Mouse (Mus musculus) embryonic stem cell, embryonic (primary cell): ENCODE results near the gene Fsd2.

Experiments
- CTCF ChIA-PET, 4 experiments: fragments of 300-600 bp in 2 of 4; fragments of 350-600 bp in 2 of 4; sonication (Branson Sonifier 250); formaldehyde crosslinking; loops; one replicate each; lab custom pipeline; 2022; ENCODE audit warnings: inconsistent platforms in 2 of 4; lab: Charles Lee
- POLR2A ChIA-PET, 4 experiments: fragments of 300-600 bp in 2 of 4; fragments of 350-600 bp in 2 of 4; sonication (Branson Sonifier 250); formaldehyde crosslinking; loops; one replicate each; lab custom pipeline; 2022; ENCODE audit warnings: antibody characterized with exemption in 4 of 4, inconsistent platforms in 1 of 4; lab: Charles Lee

Fsd2 gene

DNA sequence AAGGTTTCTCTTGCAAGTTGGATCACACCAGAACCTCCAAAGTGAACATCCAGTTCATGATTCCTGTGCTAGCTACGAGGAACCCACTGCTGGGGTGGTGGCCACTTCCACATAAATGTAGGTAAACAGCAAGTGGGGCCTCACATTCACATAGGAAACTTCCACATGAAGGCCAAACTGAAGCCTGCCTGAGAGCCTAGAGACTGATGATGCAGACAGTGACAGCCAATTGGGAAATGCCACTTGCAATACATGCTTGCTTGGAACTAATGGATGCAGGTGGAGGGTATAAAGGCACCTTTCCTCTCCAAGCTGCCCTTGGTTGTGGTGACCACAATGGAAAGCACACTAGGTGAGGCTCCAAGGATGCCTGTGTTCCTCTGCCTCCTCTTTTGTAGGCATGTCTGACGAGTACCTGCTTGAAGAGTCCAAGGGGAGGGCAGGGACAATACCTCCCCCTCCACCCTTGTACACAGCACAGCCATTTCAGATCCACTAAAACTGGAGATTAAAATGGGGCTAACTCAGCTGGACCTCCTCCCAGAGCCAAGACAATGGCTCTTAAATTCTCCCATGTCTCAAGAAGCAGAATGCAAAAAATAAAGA, 28.6 kb downstream of the Fsd2 start:
- CTCF ChIA-PET: interaction anchor here in 1 of 4 experiments (1.6 kb wide), 1 partner anchor 15 kb away, joined by 4 read pairs; no protein-coding TSS in a partner anchor

GRCm38 (mm10) chr7:81536478-81536877, 30.3 kb downstream of the Fsd2 start:
- ChIA-PET CTCF (interaction anchor here in 1 of 4 experiments (0.7 to 1.7 kb wide), 2 partner anchors 13 to 140 kb away, joined by 4 to 5 read pairs; no protein-coding TSS in a partner anchor), POLR2A (interaction anchor here in 3 of 4 experiments (0.7 to 2.4 kb wide), 10 partner anchors 13 to 395 kb away, joined by 3 to 7 read pairs (median 3); no protein-coding TSS in a partner anchor)

More for the DNA sequence above, 28.6 kb downstream of the Fsd2 start:
- POLR2A ChIA-PET: interaction anchor here in 2 of 4 experiments (0.9 to 4.1 kb wide), 6 partner anchors 10 to 193 kb away, joined by 3 to 26 read pairs (median 6); partner anchors contain the start of genes Rps17 (in 1 of the 2) and Whamm (in 1 of the 2)

DNA sequence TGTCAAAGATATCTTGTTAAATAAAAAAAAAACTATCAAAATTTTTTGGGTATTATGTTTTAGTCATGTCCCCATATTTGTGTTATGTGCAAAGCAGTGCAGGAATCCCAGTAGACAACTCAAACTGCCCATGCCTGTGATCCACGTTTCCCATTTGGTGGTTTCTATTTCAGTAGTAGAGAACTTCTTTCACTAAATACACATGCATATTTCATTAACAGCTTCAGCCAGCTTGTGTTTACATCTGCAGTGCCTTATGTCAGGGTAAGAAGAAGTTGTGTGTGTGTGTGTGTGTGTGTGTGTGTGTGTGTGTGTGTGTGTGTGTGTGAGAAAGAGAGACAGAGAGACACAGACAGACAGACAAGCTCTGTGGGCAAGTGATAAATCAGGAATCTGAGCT, 35.3 kb downstream of the Fsd2 start:
- ChIA-PET CTCF (interaction anchor here in 1 of 4 experiments (0.6 to 0.7 kb wide), 2 partner anchors 109 to 377 kb away, joined by 4 read pairs; no protein-coding TSS in a partner anchor), POLR2A (interaction anchor here in 3 of 4 experiments (0.7 to 1.8 kb wide), 6 partner anchors 9 to 232 kb away, joined by 3 to 8 read pairs (median 4); partner anchors contain the start of gene Whamm (in 1 of the 3))

DNA sequence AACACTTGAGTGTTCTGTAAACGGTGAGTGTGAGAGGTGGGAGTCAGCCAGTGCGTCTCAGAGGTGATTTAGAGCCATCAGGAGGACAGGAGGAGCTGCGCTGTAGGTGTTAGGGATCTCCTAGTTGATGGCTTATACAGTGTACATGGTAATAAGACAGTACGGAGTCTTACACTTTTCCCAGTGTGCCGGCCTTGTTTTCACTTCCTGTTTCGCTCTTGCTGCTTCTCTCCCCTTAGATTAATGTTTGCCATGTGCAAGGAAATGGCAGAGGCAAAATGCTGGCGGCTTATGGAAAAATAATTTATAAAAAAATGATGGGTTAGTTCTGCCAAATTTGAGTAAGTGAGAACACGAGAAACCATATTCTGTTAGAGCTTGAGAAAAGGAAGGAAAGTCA, 37.8 kb downstream of the Fsd2 start:
- ChIA-PET POLR2A (interaction anchor here in 1 of 4 experiments (1.2 kb wide), 1 partner anchor 73 kb away, joined by 4 read pairs; the partner anchor contains the start of gene Cpeb1), CTCF (interaction anchor here in 1 of 4 experiments (0.5 kb wide), 1 partner anchor 522 kb away, joined by 3 read pairs; no protein-coding TSS in a partner anchor)

GRCm38 (mm10) chr7:81523663-81524017, 43.1 kb downstream of the Fsd2 start:
- POLR2A ChIA-PET: interaction anchor here (0.7 to 3.6 kb wide), 44 partner anchors 8 to 691 kb away, joined by 3 to 37 read pairs (median 5); partner anchors contain the start of genes Rps17 (in 3 of the 4), Cpeb1 (in 2 of the 4), Sec11a (in 2 of the 4) and Whamm (in 2 of the 4)
- CTCF ChIA-PET: interaction anchor here in 3 of 4 experiments (1.0 to 3.7 kb wide), 10 partner anchors 12 to 103 kb away, joined by 3 to 18 read pairs (median 4); partner anchors contain the start of gene Cpeb1 (in 2 of the 3)

GRCm38 (mm10) chr7:81523008-81523662, 43.6 kb downstream of the Fsd2 start:
- ChIA-PET POLR2A (interaction anchor here (0.7 to 3.6 kb wide), 55 partner anchors 8 to 690 kb away, joined by 3 to 37 read pairs (median 4); partner anchors contain the start of genes Rps17 (in 3 of the 4), Cpeb1 (in 2 of the 4), Sec11a (in 2 of the 4) and Whamm (in 2 of the 4)), CTCF (interaction anchor here (0.6 to 3.7 kb wide), 16 partner anchors 12 to 239 kb away, joined by 3 to 18 read pairs (median 3); partner anchors contain the start of genes Cpeb1 (in 2 of the 4) and Ramac (in 1 of the 4))

DNA sequence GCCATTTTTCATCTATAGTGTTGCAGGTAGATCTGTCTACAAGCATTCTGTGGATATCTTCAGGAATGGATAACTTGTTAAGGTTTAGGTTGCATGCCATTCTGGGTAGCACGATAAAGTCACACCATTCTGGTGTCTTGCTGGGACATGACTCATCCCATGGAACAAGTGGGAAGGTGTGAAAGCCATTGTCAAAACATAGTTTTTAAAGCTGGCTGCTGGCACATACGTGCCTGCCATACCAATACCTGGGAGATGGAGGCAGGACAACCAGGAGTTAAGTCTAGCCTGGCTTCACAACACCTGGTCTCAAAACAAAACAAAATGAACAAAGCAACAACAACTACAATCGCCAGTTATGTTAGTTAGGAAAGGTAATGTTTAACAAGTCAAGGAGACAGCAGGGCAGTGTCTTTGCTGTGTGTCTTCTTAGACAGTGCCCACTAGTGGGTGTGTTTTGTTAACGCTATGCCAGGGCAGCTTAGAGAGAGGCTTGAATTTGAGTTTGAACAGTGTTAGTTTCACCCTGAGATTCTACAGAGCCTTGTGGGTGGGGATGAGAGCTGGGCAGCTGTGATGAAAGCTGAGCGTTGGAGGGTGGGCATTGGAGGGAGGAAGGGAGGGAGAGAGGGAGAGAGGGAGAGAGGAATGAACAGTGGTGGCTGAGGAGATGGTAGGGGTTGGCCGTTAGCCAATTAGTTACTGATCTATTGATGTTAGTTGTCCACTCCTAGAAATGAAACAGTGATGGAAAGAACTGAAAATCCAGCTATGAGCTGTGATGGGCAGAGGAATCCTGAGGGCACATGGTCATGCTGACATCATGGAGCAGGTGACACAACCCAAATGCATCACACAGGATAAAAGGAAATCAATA, 50.4 kb downstream of the Fsd2 start:
- CTCF ChIA-PET: interaction anchor here in 1 of 4 experiments (0.7 kb wide), 1 partner anchor 529 kb away, joined by 4 read pairs; no protein-coding TSS in a partner anchor
- POLR2A ChIA-PET: interaction anchor here in 2 of 4 experiments (0.6 to 1.5 kb wide), 7 partner anchors 35 to 177 kb away, joined by 3 to 7 read pairs (median 3); no protein-coding TSS in a partner anchor

DNA sequence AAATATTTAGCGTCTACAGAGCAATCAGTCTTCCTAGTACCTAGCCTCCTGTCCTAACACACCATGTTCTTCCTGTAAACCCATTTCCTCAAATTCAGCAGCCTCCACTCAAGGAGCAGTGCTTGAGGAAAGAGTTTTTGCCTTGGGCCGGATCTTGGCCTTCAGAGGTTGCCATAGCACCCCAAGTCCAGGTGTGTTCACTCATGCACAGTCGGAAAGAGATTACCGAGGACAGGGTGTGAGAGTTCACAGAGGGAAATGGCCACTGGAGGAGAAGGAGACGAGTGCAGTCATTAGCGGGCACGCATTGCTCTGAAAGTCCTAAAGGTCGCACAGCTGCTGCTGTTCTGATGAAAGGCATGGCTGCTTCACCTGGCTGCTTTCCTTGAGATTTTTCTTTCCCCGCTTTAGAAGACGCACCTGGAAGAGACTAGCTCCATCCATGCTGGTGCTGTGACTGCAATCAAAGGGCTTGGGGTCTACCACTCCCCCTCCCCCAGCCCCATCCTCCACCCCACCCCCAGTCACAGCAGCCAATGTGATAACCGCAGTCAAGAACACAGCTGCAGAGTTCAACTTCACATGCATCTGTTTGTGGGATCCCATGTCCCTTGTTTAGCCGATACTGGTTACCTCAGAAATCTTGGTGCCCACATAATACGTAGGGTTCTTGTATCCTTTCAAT, 51.7 kb downstream of the Fsd2 start:
- ChIA-PET CTCF (interaction anchor here in 1 of 4 experiments (0.6 to 1.2 kb wide), 3 partner anchors 50 to 1396 kb away, joined by 3 read pairs; partner anchors contain the start of gene Cpeb1), POLR2A (interaction anchor here in 3 of 4 experiments (0.6 to 2.1 kb wide), 15 partner anchors 8 to 236 kb away, joined by 3 to 7 read pairs (median 3); no protein-coding TSS in a partner anchor)

- POLR2A ChIA-PET: interaction anchor here in 2 of 4 experiments (0.7 to 1.4 kb wide), 5 partner anchors 8 to 44 kb away, joined by 3 to 6 read pairs (median 3); no protein-coding TSS in a partner anchor
- CTCF ChIA-PET: interaction anchor here in 1 of 4 experiments (0.8 kb wide), 1 partner anchor 10 kb away, joined by 3 read pairs; no protein-coding TSS in a partner anchor
These were observed 65.7 kb downstream of the Fsd2 start for GRCm38 (mm10) chr7:81501050-81501449.

- ChIA-PET POLR2A (interaction anchor here in 2 of 4 experiments (0.6 to 1.4 kb wide), 4 partner anchors 9 to 17 kb away, joined by 3 to 6 read pairs (median 5); no protein-coding TSS in a partner anchor), CTCF (interaction anchor here in 1 of 4 experiments (0.6 kb wide), 1 partner anchor 370 kb away, joined by 7 read pairs; no protein-coding TSS in a partner anchor)
These were observed 68.6 kb downstream of the Fsd2 start, which contains the start of gene BC048679 for GRCm38 (mm10) chr7:81498181-81498580. Gene BC048679 (minus strand): TSS chr7:81498281.

GRCm38 (mm10) chr7:81497171-81497570, 69.6 kb downstream of the Fsd2 start:
- ChIA-PET POLR2A (interaction anchor here in 2 of 4 experiments (0.5 to 2.5 kb wide), 9 partner anchors 12 to 619 kb away, joined by 3 to 6 read pairs (median 5); partner anchors contain the start of gene Rps17 (in 1 of the 2)), CTCF (no interaction called here)

DNA sequence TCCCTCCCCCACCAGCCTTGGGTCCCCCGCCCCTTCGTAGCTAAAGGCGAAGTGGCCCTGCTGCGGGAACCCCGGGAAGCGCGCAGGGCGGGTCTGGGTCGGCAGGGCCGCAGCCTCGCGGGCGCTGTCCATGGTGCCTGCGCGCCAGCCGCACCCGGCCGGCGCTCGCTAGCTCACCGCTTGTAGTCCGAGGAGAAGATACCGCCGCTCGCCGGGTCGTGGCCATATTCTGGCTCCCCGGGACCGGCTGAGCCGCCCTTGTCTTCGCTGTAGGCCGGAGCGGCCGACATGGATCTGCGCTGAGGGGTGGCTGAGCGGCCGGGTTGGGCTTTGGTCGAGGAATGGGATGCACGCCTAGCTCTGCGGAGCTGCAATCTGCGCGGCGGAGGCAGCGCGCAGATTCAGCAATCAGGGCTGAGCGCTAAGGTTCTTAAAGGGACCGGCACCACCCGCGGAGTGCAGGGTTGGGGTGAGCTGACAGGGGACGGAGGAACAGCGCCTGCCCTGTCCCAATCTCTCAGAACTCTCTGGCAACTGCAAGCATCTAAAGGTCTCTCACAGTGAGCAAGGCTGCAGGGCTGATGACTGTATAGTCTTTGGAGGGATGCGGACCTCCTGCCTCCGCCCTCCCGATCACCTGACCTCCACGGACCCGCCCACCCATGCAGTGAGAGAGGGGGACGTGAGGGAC, 73.3 kb downstream of the Fsd2 start, which contains the start of gene Ap3b2:
Gene Ap3b2, minus strand, starts transcription at position 595 of the 691 bp plus-strand sequence.
- CTCF ChIA-PET: interaction anchor here in 3 of 4 experiments (0.5 to 1.8 kb wide), 8 partner anchors 9 to 1031 kb away, joined by 3 to 7 read pairs (median 3); no protein-coding TSS in a partner anchor

GRCm38 (mm10) chr7:81492628-81493027, 74.1 kb downstream of the Fsd2 start:
- CTCF ChIA-PET: interaction anchor here in 1 of 4 experiments (1.0 to 1.8 kb wide), 5 partner anchors 10 to 151 kb away, joined by 3 to 7 read pairs (median 3); no protein-coding TSS in a partner anchor

More for the DNA sequence above, 73.3 kb downstream of the Fsd2 start, which contains the start of gene Ap3b2:
- POLR2A ChIA-PET: interaction anchor here (0.6 to 2.6 kb wide), 29 partner anchors 8 to 574 kb away, joined by 3 to 34 read pairs (median 3); partner anchors contain the start of genes Rps17 (in 3 of the 4), Cpeb1 (in 1 of the 4) and Whamm (in 1 of the 4)

DNA sequence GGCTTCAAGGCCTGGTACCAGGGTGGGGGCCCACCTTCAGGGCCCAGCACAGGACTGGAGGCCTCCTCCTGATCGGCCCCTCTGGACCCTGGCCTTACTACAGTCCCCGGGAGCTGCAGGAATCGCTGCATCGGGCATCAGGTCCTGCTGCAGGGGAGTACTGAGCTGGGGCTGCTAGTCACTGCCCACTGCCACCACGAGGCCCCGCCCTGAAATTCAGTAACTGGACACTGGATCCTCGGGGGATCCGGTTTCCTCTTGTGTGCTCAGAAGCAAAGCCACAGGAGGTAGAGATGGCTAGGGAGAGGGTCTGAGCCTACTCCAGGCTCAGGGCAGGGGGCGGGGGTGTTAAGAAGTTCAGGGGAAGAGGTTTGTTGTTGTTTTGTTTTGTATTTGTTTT, 77.1 kb downstream of the Fsd2 start:
- ChIA-PET POLR2A (interaction anchor here in 3 of 4 experiments (0.5 to 2.1 kb wide), 7 partner anchors 9 to 273 kb away, joined by 3 to 19 read pairs (median 6); partner anchors contain the start of gene Ramac (in 1 of the 3)), CTCF (interaction anchor here in 1 of 4 experiments (1.2 kb wide), 1 partner anchor 9 kb away, joined by 3 read pairs; no protein-coding TSS in a partner anchor)

More at GRCm38 (mm10) chr7:81492628-81493027, 74.1 kb downstream of the Fsd2 start:
- POLR2A ChIA-PET: interaction anchor here (0.6 to 2.6 kb wide), 27 partner anchors 9 to 575 kb away, joined by 3 to 34 read pairs (median 4); partner anchors contain the start of genes Rps17 (in 3 of the 4), Cpeb1 (in 1 of the 4) and Whamm (in 1 of the 4)
